Mouse (Mus musculus) erythroblast, embryonic 14.5 days (primary cell): ENCODE data around the gene Banp. TPM values are rescaled to one million over a fixed set of nuclear protein-coding genes. Genes with fewer than 3 reads are reported as not detected.

Experiments used
- H3K27me3 ChIP-seq: 2 replicates; pipeline ENCODE4 v1.6.1; 2012; ENCODE audit warnings: inconsistent platforms; ENCODE audit not compliant: control insufficient read depth
- H3K36me3 ChIP-seq: 2 replicates; pipeline ENCODE4 v1.6.1; 2012; ENCODE audit warnings: mild to moderate bottlenecking, inconsistent platforms; ENCODE audit not compliant: control insufficient read depth
- H3K4me1 ChIP-seq: 2 replicates; pipeline ENCODE4 v1.6.1; 2012; ENCODE audit warnings: inconsistent platforms; ENCODE audit not compliant: control insufficient read depth
- H3K4me3 ChIP-seq: replicated peaks from 2 replicates; pipeline ENCODE3; 2012; ENCODE audit warnings: moderate library complexity, mild to moderate bottlenecking, inconsistent platforms
- H3K9me3 ChIP-seq: 2 replicates; pipeline ENCODE4 v1.6.1; 2012; ENCODE audit warnings: low read length, inconsistent platforms, mixed read lengths; ENCODE audit not compliant: control insufficient read depth
- GATA1 ChIP-seq: IDR thresholded peaks from 2 replicates; pipeline ENCODE4 v1.6.1; 2012; ENCODE audit warnings: low read length, inconsistent platforms, mixed read lengths
- TAL1 ChIP-seq: IDR thresholded peaks from 3 replicates; pipeline ENCODE4 v1.6.1; 2012; ENCODE audit warnings: low read length, inconsistent platforms, mixed read lengths
- polyA plus RNA-seq: library from polyadenylated mRNA; stranded (reverse); fragments of >175 nt; gene quantifications from 2 replicates; pipeline ENCODE4 v1.2.3, GENCODE M21; 2012

The Banp gene
- polyA plus RNA-seq, 1 experiment = 8.0 TPM

DNA sequence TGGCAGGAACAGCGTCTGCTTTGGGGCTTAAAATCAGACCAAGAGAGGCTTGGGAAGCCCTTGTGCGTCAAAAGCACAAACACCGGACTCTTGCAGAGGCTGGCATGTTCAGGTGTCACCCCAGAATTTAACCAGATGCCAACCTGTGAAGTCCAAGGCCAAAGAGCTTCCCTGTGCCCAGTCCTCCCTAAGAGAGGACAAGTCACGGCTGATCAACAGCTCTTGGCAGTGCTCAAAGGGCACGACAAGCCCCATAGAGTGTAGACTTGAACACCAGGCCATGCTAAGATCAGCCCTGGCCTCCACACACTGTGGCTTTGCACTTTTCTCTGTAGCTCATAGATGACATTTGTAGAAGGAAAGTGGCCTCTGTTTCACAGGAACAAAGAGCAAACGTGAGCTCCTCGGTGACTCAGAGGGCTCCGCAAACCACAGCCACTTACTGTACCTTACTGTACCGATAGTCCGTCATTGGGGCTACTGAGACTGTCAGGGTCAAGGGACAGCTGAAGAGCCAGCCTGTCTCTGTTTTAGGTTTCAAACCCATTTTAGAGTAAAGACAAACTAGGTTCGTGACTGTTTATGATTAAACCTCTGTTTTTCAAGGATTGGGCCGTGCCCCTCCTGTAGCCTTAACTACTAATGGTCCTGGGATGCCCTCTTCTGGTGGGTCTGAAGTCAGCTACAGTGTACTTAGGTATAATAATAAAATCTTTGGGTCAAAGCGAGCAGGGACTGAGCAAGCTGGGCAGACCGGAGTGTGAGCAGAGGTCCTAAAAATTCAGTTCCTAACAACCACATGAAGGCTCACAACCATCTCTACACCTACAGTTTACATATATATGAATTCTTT is 16.7 kb upstream of the Banp start:
- H3K4me1 ChIP-seq = peaks cover 5% of the 10 kb centered on the region; the same call in 1 of the 2 replicates
- TF ChIP-seq TAL1 = no peak
- TF ChIP-seq GATA1 = no peak
- H3K4me3 ChIP-seq = no peak overlapping the region
- H3K9me3 ChIP-seq = no peaks in the 10 kb centered on the region
- H3K36me3 ChIP-seq = no peaks in the 10 kb centered on the region; the same call in 1 of the 2 replicates
- H3K27me3 ChIP-seq = no peaks in the 10 kb centered on the region; the same call in 1 of the 2 replicates

DNA sequence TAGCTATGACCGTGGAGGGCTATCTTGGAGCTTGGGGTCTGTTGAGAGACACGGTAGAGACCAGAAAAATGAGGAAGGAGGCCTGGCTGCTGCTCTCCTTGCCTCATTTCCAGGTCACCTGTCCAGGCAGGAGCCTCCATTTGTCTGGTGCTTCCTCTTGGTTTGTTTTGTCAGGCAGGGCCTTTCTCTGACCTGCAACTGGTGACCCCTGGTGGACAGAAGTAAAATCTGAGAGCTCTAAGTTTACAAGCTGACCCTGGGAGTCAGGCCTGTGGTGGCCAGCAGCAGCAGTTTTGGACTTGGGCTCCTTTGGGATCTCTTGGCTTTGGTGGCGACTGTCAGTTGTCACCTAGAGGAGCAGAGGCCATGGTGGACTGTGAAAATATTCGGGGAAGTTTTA is 15.0 kb upstream of the Banp start:
- no peaks in the 10 kb centered on the region for H3K9me3 ChIP-seq
- peaks cover 1% of the 10 kb centered on the region; the same call in 1 of the 2 replicates for H3K27me3 ChIP-seq
- no peak for TF ChIP-seq GATA1
- no peak for TF ChIP-seq TAL1
- H3K36me3 ChIP-seq = no peaks in the 10 kb centered on the region; the same call in 1 of the 2 replicates
- H3K4me1 ChIP-seq = peaks cover 19% of the 10 kb centered on the region
- H3K4me3 ChIP-seq = no peak overlapping the region

DNA sequence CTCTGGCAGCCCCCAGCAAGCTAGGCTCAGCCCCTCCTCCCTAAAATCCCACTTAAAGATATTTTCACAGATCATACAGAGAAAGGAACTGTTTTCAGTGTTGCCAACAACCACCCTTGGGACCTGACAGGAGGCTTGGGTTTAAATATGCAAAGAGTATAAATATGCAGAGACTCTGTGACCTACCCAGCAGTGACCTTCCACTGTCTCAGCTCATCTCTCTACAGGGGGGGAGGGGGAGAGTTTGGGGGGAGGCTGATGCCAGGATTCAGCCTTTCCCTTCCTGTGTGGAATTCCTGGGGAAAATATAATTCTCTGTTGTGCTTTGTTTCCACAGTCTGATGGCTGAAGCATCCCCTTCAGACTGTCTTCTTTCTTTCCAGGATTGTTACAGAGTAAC is 14.6 kb upstream of the Banp start:
- H3K4me3 ChIP-seq = no peak overlapping the region
- TF ChIP-seq TAL1 (no peak), GATA1 (no peak)
- no peaks in the 10 kb centered on the region for H3K9me3 ChIP-seq
- no peaks in the 10 kb centered on the region; the same call in 1 of the 2 replicates for H3K36me3 ChIP-seq
- H3K27me3 ChIP-seq = peaks cover 4% of the 10 kb centered on the region; the same call in 1 of the 2 replicates
- peaks cover 22% of the 10 kb centered on the region for H3K4me1 ChIP-seq

DNA sequence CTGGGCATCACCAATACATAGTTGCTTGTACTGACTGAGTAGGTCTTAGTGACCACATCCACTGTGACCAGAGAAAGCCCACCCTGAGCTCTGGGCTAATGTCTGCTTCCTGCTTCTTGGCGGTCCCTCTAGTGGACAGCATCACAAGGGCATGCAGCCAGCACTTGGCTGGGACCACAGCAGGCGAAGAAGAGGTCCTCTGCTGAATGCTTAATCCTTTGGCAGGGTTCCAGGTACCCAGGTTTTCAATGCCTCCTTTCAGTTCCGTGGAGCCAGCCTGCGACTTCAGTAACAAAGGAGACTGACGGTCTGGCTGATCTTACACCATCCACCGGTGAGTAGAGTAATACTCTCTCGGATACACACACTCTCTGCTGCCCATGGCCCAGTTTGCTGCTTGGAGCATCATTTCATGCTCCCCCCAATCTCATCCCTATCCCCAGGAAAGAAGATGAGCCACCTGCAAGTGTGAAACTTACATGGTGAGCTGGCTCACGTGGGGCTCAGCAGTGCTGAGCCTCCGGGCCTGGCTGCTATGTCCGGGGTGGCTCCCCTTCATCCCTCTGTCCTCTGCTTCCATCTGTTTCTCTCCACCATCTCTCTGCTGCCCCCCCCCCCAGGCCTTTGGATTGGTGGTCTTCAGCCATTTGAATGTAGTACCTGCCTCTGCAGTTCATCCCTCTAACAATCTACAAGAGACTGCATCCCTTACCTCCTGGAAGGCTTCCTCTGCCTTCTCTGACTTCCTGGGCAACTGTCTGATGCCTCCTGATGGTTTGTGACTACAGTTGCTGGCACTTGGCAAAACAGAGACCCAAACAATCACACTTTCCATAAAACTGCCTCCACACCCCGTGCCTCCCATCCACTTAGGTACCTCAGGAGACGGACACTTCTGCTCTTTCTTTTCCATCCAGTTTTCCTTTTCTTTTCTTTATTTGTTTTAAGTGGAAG is 13.9 kb upstream of the Banp start:
- no peak for TF ChIP-seq TAL1
- no peak for TF ChIP-seq GATA1
- Histone ChIP-seq H3K4me3 (no peak overlapping the region), H3K27me3 (peaks cover 4% of the 10 kb centered on the region; the same call in 1 of the 2 replicates), H3K9me3 (no peaks in the 10 kb centered on the region), H3K4me1 (peaks cover 22% of the 10 kb centered on the region), H3K36me3 (no peaks in the 10 kb centered on the region; the same call in 1 of the 2 replicates)

DNA sequence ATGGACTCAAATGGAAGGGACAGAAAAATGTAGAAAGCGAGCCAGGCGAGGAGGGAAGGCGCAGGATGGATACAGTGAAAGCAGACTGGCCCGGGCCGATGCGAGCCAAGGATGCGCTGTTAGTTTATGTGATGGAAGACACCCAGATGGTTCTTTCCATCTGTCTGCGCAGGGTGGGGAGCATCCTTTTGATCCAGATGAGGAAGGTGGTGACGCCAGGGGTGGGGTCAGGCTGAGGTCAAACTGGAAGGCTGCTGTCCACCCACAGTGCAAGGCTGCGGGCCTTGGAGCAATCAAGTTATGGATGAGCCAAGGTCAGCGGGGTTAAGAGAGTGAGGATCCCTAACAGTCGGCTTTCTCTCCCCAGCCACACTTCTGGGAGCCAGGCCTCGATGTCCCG is 13.2 kb upstream of the Banp start:
- peaks cover 22% of the 10 kb centered on the region for H3K4me1 ChIP-seq
- H3K9me3 ChIP-seq = no peaks in the 10 kb centered on the region
- TF ChIP-seq GATA1 (no peak), TAL1 (no peak)
- H3K36me3 ChIP-seq = no peaks in the 10 kb centered on the region; the same call in 1 of the 2 replicates
- H3K27me3 ChIP-seq = peaks cover 8% of the 10 kb centered on the region
- H3K4me3 ChIP-seq = no peak overlapping the region

DNA sequence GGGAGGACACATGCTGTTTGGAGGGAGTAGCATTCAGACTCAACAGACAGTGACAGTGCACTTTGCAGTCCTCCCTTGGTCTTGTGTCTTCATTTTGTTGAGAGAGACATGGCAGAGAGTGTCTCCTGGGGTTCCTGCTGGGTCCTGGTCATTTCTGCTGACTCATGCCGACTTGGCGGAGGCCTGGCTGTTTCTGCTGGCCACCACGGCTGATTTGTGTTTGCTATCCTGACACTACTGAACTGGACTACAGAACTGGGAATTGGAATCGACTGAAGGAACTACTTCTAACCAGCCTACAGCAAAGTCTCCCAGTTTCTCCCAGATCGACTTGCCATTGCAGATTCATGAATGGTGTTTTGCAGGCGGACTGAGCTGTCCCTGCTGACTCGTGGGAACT is 10.8 kb upstream of the Banp start:
- Histone ChIP-seq H3K27me3 (peaks cover 8% of the 10 kb centered on the region), H3K36me3 (no peaks in the 10 kb centered on the region; the same call in 1 of the 2 replicates), H3K9me3 (no peaks in the 10 kb centered on the region), H3K4me3 (no peak overlapping the region), H3K4me1 (peaks cover 38% of the 10 kb centered on the region)
- TF ChIP-seq GATA1 (no peak), TAL1 (no peak)

DNA sequence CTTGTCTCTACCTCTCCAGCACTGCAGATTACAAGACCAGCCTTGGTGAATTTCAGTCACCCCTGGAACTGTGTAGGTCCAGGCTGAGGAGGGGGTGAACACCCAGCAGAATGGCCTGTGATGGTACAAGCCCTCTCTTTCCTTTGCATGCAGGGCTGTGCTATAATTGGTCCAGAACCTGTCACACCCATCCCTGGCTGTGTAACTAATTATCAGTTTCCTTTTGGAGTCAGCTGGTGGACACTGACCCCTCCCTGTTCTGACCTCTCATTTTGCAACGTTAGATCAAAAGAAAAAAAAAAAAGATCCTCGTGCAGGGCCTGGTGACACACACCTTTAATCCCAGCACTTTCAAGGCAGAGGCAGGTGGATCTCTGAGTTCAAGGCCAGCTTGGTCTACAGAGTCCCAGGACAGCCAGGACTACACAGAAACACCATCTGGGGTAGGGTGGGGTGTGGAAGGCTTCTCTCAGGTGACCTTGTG is 6.5 kb upstream of the Banp start:
- Histone ChIP-seq H3K4me1 (peaks cover 64% of the 10 kb centered on the region), H3K9me3 (no peaks in the 10 kb centered on the region), H3K27me3 (peaks cover 8% of the 10 kb centered on the region), H3K36me3 (no peaks in the 10 kb centered on the region), H3K4me3 (no peak overlapping the region)
- no peak for TF ChIP-seq TAL1
- TF ChIP-seq GATA1 = no peak

DNA sequence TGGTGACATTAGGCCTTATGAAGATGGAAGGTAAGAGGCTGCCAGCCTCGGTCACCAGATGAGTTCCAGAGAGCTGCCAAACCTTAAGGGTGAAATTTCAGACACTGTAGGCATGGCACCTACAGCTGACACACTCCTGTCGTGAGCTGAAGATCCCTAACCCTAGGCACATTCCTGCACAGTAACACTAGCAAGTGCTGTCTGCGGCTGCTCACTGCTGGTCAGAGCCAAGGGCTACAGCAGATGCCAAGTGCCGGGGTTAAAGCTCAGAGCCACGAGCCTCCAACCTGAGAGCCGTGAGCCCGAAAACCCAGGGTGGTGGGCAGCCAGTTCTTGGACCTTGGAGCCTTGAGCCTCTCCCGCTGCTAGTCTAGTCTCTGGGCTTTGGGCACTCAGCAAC is 5.8 kb upstream of the Banp start:
- no peak for TF ChIP-seq GATA1
- no peak for TF ChIP-seq TAL1
- H3K27me3 ChIP-seq = peaks cover 8% of the 10 kb centered on the region
- no peaks in the 10 kb centered on the region for H3K36me3 ChIP-seq
- peaks cover 64% of the 10 kb centered on the region for H3K4me1 ChIP-seq
- no peak overlapping the region for H3K4me3 ChIP-seq
- no peaks in the 10 kb centered on the region for H3K9me3 ChIP-seq

DNA sequence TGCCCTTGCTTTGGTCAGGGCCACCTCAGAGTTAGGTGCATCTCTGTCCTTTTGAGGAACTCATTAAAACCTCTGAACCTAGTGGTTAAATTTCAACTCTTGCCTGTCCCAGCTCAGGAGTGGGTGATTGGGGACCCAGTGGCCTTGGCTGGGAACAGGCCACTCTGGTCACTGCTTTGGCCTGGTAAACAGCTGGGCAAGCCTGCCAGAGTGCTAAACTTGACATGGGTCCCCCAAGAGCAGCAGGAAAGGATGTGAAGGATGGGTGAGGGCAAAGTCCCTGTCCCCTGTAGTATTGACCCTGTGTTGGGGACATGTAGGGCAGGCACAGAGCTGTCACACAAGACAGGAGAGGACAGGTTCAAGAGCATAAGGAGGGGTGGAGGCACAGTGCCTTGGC is 4.7 kb upstream of the Banp start, which contains the start of gene Car5a:
Gene Car5a (minus strand): TSS at position 74 of the 400 bp plus-strand sequence.
- Histone ChIP-seq H3K4me1 (peaks cover 66% of the 10 kb centered on the region), H3K36me3 (no peaks in the 10 kb centered on the region), H3K27me3 (peaks cover 5% of the 10 kb centered on the region), H3K9me3 (no peaks in the 10 kb centered on the region), H3K4me3 (no peak within 1 kb of the TSS)
- TF ChIP-seq GATA1 = no peak
- no peak for TF ChIP-seq TAL1
